Mouse (Mus musculus): ENCODE results near the gene Olfr839-ps1. TPM values are rescaled to one million over a fixed set of nuclear protein-coding genes. Genes with fewer than 3 reads are reported as not detected.

The Olfr839-ps1 gene
- polyA plus RNA-seq (2016; fragmentation: Nextera tagmentation; extraction: Ambion mirVana): not detected in 2 replicates

- H3K27ac ChIP-seq: no peak within 1 kb of the TSS
- DNase-seq (ENCODE audit: extremely low spot score, low spot score): no peak
- no peak within 1 kb of the TSS for H3K4me3 ChIP-seq
- H3K4me1 ChIP-seq: no peaks in the 10 kb centered on the region
- no peaks in the 10 kb centered on the region for H3K36me3 ChIP-seq (replicated peaks)
- WGBS: 85% methylated on average over 1 of the region's 1 CpGs
- no peaks in the 10 kb centered on the region for H3K27me3 ChIP-seq (ENCODE audit: poor library complexity, severe bottlenecking)
- H3K9me3 ChIP-seq: peaks cover 23% of the 10 kb centered on the region
Measured at GRCm38 (mm10) chr9:19177212-19177611, at the start of gene Olfr839-ps1. Gene Olfr839-ps1, minus strand, starts transcription at chr9:19177312.

DNA sequence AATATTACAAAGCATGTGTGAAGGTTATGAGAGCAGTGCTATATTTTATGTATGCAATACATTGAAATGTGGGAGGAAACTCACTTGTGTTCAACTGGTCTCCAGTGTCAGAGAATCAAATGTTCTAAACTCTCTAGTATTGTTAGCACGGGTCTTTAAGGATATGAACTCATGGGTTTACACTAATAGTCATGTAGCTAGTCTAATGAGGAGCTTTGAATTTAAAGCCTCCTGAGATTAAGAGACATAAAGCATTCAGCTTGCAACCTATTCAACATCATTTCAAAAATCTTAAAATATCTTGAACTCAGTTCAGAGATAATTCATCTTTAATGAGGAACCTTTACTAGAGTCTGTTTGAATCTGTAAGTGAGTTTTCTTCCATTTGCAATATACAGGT is 41.1 kb downstream of the Olfr839-ps1 start, which contains the start of gene Olfr837:
Gene Olfr837, plus strand, starts transcription at position 301 of the 400 bp plus-strand sequence.
- Histone ChIP-seq H3K27ac (no peak within 1 kb of the TSS), H3K27me3 (ENCODE audit: poor library complexity, severe bottlenecking) (no peaks in the 10 kb centered on the region), H3K4me1 (no peaks in the 10 kb centered on the region), H3K9me3 (peaks cover 13% of the 10 kb centered on the region), H3K4me3 (no peak within 1 kb of the TSS), H3K36me3 (replicated peaks) (no peaks in the 10 kb centered on the region)
- no peak for DNase-seq (ENCODE audit: extremely low spot score, low spot score)
- 71% methylated on average over 1 of the region's 1 CpGs for WGBS

DNA sequence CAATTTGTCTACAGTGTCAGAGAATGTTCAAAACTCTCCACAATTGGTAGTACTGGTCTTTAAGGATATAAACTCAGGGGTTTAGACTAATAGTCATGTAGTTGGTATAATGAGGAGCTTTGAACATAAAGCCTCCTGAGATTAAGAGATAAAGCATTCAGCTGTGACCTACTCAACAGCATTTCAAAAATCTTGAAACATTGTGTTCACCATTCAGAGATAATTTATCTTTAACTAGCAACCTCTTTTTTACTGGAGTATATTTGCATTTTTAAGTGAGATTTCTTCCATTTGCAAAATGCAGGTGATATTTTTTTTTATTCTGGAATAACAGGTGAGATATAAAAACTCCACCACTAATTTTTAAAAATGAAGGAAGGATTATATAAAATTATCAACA is 57.0 kb downstream of the Olfr839-ps1 start, which contains the start of gene Olfr836:
Gene Olfr836, plus strand, starts transcription at position 301 of the 400 bp plus-strand sequence.
- H3K4me3 ChIP-seq: no peak within 1 kb of the TSS
- H3K4me1 ChIP-seq: no peaks in the 10 kb centered on the region
- no peak for DNase-seq (ENCODE audit: extremely low spot score, low spot score)
- H3K27me3 ChIP-seq (ENCODE audit: poor library complexity, severe bottlenecking): no peaks in the 10 kb centered on the region
- H3K36me3 ChIP-seq (replicated peaks): no peaks in the 10 kb centered on the region
- peaks cover 6% of the 10 kb centered on the region; the same call in 1 of the 2 replicates for H3K9me3 ChIP-seq
- H3K27ac ChIP-seq: no peak within 1 kb of the TSS

Other genes with a start within 250 kb of the Olfr839-ps1 start
- not detected in 2 replicates for gene Olfr832, start 240.2 kb downstream of the Olfr839-ps1 start, polyA plus RNA-seq (2016; fragmentation: Nextera tagmentation; extraction: Ambion mirVana)
- not detected in 2 replicates for gene Olfr834, start 189.3 kb downstream of the Olfr839-ps1 start, polyA plus RNA-seq (2016; fragmentation: Nextera tagmentation; extraction: Ambion mirVana)
- gene Olfr835, start 144.6 kb downstream of the Olfr839-ps1 start, polyA plus RNA-seq (2016; fragmentation: Nextera tagmentation; extraction: Ambion mirVana): not detected in 2 replicates
- gene Olfr836, start 56.9 kb downstream of the Olfr839-ps1 start, polyA plus RNA-seq (2016; fragmentation: Nextera tagmentation; extraction: Ambion mirVana): not detected in 2 replicates
- gene Olfr837, start 41.0 kb downstream of the Olfr839-ps1 start, polyA plus RNA-seq (2016; fragmentation: Nextera tagmentation; extraction: Ambion mirVana): not detected in 2 replicates
- not detected in 2 replicates for gene Olfr843, start 74.7 kb upstream of the Olfr839-ps1 start, polyA plus RNA-seq (2016; fragmentation: Nextera tagmentation; extraction: Ambion mirVana)
- not detected in 2 replicates for gene Olfr844, start 139.0 kb upstream of the Olfr839-ps1 start, polyA plus RNA-seq (2016; fragmentation: Nextera tagmentation; extraction: Ambion mirVana)
- gene Olfr845, start 159.1 kb upstream of the Olfr839-ps1 start, polyA plus RNA-seq (2016; fragmentation: Nextera tagmentation; extraction: Ambion mirVana): not detected in 2 replicates
- not detected in 2 replicates for gene Olfr846, start 186.7 kb upstream of the Olfr839-ps1 start, polyA plus RNA-seq (2016; fragmentation: Nextera tagmentation; extraction: Ambion mirVana)
- gene Olfr847, start 201.4 kb upstream of the Olfr839-ps1 start, polyA plus RNA-seq (2016; fragmentation: Nextera tagmentation; extraction: Ambion mirVana): not detected in 2 replicates

Measured in forebrain, embryonic 10.5 days (tissue).